Mouse (Mus musculus) induced T-regulatory cell, adult 2 months (primary cell): ENCODE results near the gene Rad51d.
"Not testable (repeated sequence)": the region's sequence is repeated elsewhere in the genome, so short reads cannot be mapped to it uniquely, and the experiment has no call there.

Experiments
- DNase-seq: peaks from one replicate; pipeline ENCODE4 v3.0.0-alpha.2; 2012; ENCODE audit warnings: low read depth

Rad51d gene

GRCm38 (mm10) chr11:82890342-82890762 is at the start of gene Rad51d:
Gene Rad51d (minus strand): TSS chr11:82890614.
- DNase-seq = peak; percentile 98

GRCm38 (mm10) chr11:82933186-82933585 is 42.8 kb upstream of the Rad51d start:
- DNase-seq = no peak

- not testable (repeated sequence) for DNase-seq
These were observed 41.4 kb upstream of the Rad51d start for GRCm38 (mm10) chr11:82931671-82932450.

- not testable (repeated sequence) for DNase-seq
These were observed 40.7 kb upstream of the Rad51d start for GRCm38 (mm10) chr11:82931161-82931560.

- DNase-seq = not testable (repeated sequence)
These were observed 40.1 kb upstream of the Rad51d start for GRCm38 (mm10) chr11:82930391-82930955.

GRCm38 (mm10) chr11:82929633-82929950 is 39.2 kb upstream of the Rad51d start:
- DNase-seq = peak; percentile 29

GRCm38 (mm10) chr11:82928897-82929632 is 38.7 kb upstream of the Rad51d start:
- DNase-seq = no peak

GRCm38 (mm10) chr11:82923910-82924309 is 33.5 kb upstream of the Rad51d start:
- not testable (repeated sequence) for DNase-seq

GRCm38 (mm10) chr11:82921691-82922090 is 31.3 kb upstream of the Rad51d start:
- DNase-seq = no peak

GRCm38 (mm10) chr11:82920768-82921167 is 30.4 kb upstream of the Rad51d start:
- DNase-seq = no peak

GRCm38 (mm10) chr11:82914711-82915352 is 24.4 kb upstream of the Rad51d start:
- DNase-seq = peak; percentile 91

- no peak for DNase-seq
These were observed 20.4 kb upstream of the Rad51d start for GRCm38 (mm10) chr11:82910679-82911389.

GRCm38 (mm10) chr11:82910250-82910649 is 19.8 kb upstream of the Rad51d start, which contains the start of gene Unc45b:
Gene Unc45b (plus strand): TSS chr11:82910550.
- no peak for DNase-seq

GRCm38 (mm10) chr11:82908608-82908989 is 18.2 kb upstream of the Rad51d start:
- DNase-seq = no peak

GRCm38 (mm10) chr11:82907651-82908607 is 17.5 kb upstream of the Rad51d start, which contains the start of gene Nle1:
Gene Nle1 (minus strand): TSS chr11:82908411.
- peak; percentile 96 for DNase-seq

- DNase-seq = no peak
These were observed 15.4 kb upstream of the Rad51d start for GRCm38 (mm10) chr11:82905816-82906215.

- no peak for DNase-seq
These were observed 14.5 kb upstream of the Rad51d start for GRCm38 (mm10) chr11:82904952-82905351.

GRCm38 (mm10) chr11:82901606-82902310 is 11.3 kb upstream of the Rad51d start:
- no peak for DNase-seq

- DNase-seq = no peak
These were observed 9.3 kb upstream of the Rad51d start for GRCm38 (mm10) chr11:82899720-82900119.

GRCm38 (mm10) chr11:82897478-82897877 is 7.1 kb upstream of the Rad51d start:
- no peak for DNase-seq
